ENCODE assay signal across 18 mouse cellular contexts in genomic region chr15:87201055-87201454, GRCm38 (mm10).
DNase-seq lines count a peak whose midpoint lies in the region; ATAC-seq and TF ChIP-seq lines count a peak whose summit lies in the region.
"Had no signal": no experiment of that assay in that cellular context is flagged by ENCODE, and none has a peak within 500 bp of the region (broad histone marks: within the 10 kb centered on the region; RNA-seq: fewer than 3 reads in every experiment).

No protein-coding gene starts in this region.

- H3K27me3 ChIP-seq in hindbrain, embryonic 15.5 days: no peaks in the 10 kb centered on the region
- H3K27me3 ChIP-seq: kidney, embryonic 15.5 days; lung, embryonic 15.5 days; megakaryocyte, embryonic 14.5 days had no signal

- no peak overlapping the region for H3K27ac ChIP-seq in left cerebral cortex, adult 2 months
- peak overlapping the region; percentile 57 for H3K27ac ChIP-seq in hindbrain, embryonic 15.5 days (replicated peaks)
- H3K27ac ChIP-seq: kidney, embryonic 15.5 days; lung, embryonic 15.5 days had no signal

- intact Hi-C loops in left cerebral cortex, postnatal 4 days (cut with DNase I): no loop called here
- intact Hi-C loops in left cerebral cortex, adult 2 months (cut with DNase I): no loop called here

- H3K4me2 ChIP-seq in hindbrain, embryonic 15.5 days: no peak overlapping the region
- H3K4me2 ChIP-seq: heart, embryonic 11.5 days; kidney, embryonic 15.5 days; liver, embryonic 11.5 days; lung, embryonic 15.5 days had no signal

- no peak for ATAC-seq in hindbrain, embryonic 15.5 days (ENCODE audit: low FRiP score, low read depth)
- ATAC-seq in erythroid progenitor cell, adult 5-6 weeks (replicated peaks; ENCODE audit: low FRiP score, poor library complexity, severe bottlenecking): no peak

- H3K36me3 ChIP-seq in hindbrain, embryonic 15.5 days: no peaks in the 10 kb centered on the region
- H3K36me3 ChIP-seq: G1E; kidney, embryonic 15.5 days; lung, embryonic 15.5 days had no signal

- WGBS in hindbrain, embryonic 15.5 days: 23% methylated on average over 7 of the region's 7 CpGs

- no peak for TF ChIP-seq CTCF in left cerebral cortex, adult 2 months (IDR thresholded peaks at IDR 0.05)

- H3K9me3 ChIP-seq in hindbrain, embryonic 15.5 days: no peaks in the 10 kb centered on the region
- H3K9me3 ChIP-seq: kidney, embryonic 15.5 days; lung, embryonic 15.5 days had no signal

- H3K4me1 ChIP-seq in hindbrain, embryonic 15.5 days (replicated peaks): peaks cover 29% of the 10 kb centered on the region
- H3K4me1 ChIP-seq: kidney, embryonic 15.5 days; lung, embryonic 15.5 days; megakaryocyte, embryonic 14.5 days had no signal

- H3K9ac ChIP-seq in hindbrain, embryonic 15.5 days: no peak overlapping the region
- H3K9ac ChIP-seq: kidney, embryonic 15.5 days; lung, embryonic 15.5 days had no signal

- no peak overlapping the region for H3K4me3 ChIP-seq in left cerebral cortex, adult 2 months
- H3K4me3 ChIP-seq in hindbrain, embryonic 15.5 days: no peak overlapping the region
- H3K4me3 ChIP-seq: kidney, embryonic 15.5 days; lung, embryonic 15.5 days had no signal

- peak; percentile 42 for DNase-seq in left cerebral cortex, postnatal 4 days
- DNase-seq in left cerebral cortex, adult 2 months (ENCODE audit: extremely low spot score in 1 of 2, low spot score in 2 of 2): no peak
- peak; percentile 67 for DNase-seq in cerebellum, adult 9-11 months
- DNase-seq in embryo, embryonic 9.5 days (ENCODE audit: extremely low spot score): peak; percentile 11
- no peak for DNase-seq in right cerebral cortex, postnatal 25 days
- DNase-seq in right cerebral cortex, postnatal 10 days (ENCODE audit: low spot score in 2 of 2): no peak
- DNase-seq: adrenal gland, postnatal 14 days; gastrocnemius, postnatal 36 days; right cerebral cortex, postnatal 14 days; thymus, postnatal 25 days had no signal

Comparison
In these comparisons a context has a peak if more than half of its experiments do, and no peak if none do; other contexts are left out.
1. DNase-seq: peak in left cerebral cortex, postnatal 4 days (single experiment), cerebellum, adult 9-11 months (single experiment) and embryo, embryonic 9.5 days (single experiment); none in left cerebral cortex, adult 2 months (0 of 2), right cerebral cortex, postnatal 25 days (single experiment) and right cerebral cortex, postnatal 10 days (0 of 2).